Comparison of ENCODE assay signal across 11 mouse cellular contexts in genomic region chr15:85480630-85481029, GRCm38 (mm10). TPM values are rescaled to one million over a fixed set of nuclear protein-coding genes. Genes with fewer than 3 reads are reported as not detected.
DNase-seq lines count a peak whose midpoint lies in the region; ATAC-seq and TF ChIP-seq lines count a peak whose summit lies in the region.
"Had no signal": no experiment of that assay in that cellular context is flagged by ENCODE, and none has a peak within 500 bp of the region (broad histone marks: within the 10 kb centered on the region; RNA-seq: fewer than 3 reads in every experiment).

No protein-coding gene starts in this region.

- H3K9ac ChIP-seq in ES-E14 (ENCODE audit: insufficient read depth, low read depth, low read length, poor library complexity, severe bottlenecking): no peak overlapping the region
- no peak overlapping the region for H3K9ac ChIP-seq in embryonic facial prominence, embryonic 15.5 days
- H3K9ac ChIP-seq in stomach, embryonic 15.5 days: no peak overlapping the region

- H3K27ac ChIP-seq in heart, embryonic 10.5 days: no peak overlapping the region
- no peak overlapping the region for H3K27ac ChIP-seq in ES-E14 (ENCODE audit: insufficient read depth, low read depth, low read length, poor library complexity, severe bottlenecking)
- peak overlapping the region; percentile 69 for H3K27ac ChIP-seq in embryonic facial prominence, embryonic 15.5 days (replicated peaks)
- no peak overlapping the region for H3K27ac ChIP-seq in stomach, embryonic 15.5 days

- peaks cover 10% of the 10 kb centered on the region; the same call in 1 of the 2 replicates for H3K4me1 ChIP-seq in heart, embryonic 10.5 days
- peaks cover 0 to 19% of the 10 kb centered on the region in 2 experiments; a peak in 2 of 4 replicates for H3K4me1 ChIP-seq in ES-E14 (ENCODE audit: control insufficient read depth in 2 of 2, insufficient read depth in 2 of 2, low read length in 2 of 2, poor library complexity in 1 of 2)
- H3K4me1 ChIP-seq in embryonic facial prominence, embryonic 15.5 days: peaks cover 20% of the 10 kb centered on the region
- H3K4me1 ChIP-seq in stomach, embryonic 15.5 days: 0 out of 2 replicates have a peak, but pooled peaks cover 9% of the 10 kb centered on the region

- no peaks in the 10 kb centered on the region for H3K9me3 ChIP-seq in heart, embryonic 10.5 days
- no peaks in the 10 kb centered on the region for H3K9me3 ChIP-seq in ES-E14 (ENCODE audit: control insufficient read depth, insufficient read depth, low read depth, low read length)
- H3K9me3 ChIP-seq in embryonic facial prominence, embryonic 15.5 days (replicated peaks): no peaks in the 10 kb centered on the region
- no peaks in the 10 kb centered on the region for H3K9me3 ChIP-seq in stomach, embryonic 15.5 days

- H3K36me3 ChIP-seq in heart, embryonic 10.5 days: no peaks in the 10 kb centered on the region
- H3K36me3 ChIP-seq in ES-E14 (ENCODE audit: control insufficient read depth, insufficient read depth, low read length, poor library complexity, severe bottlenecking): no peaks in the 10 kb centered on the region
- H3K36me3 ChIP-seq in embryonic facial prominence, embryonic 15.5 days: no peaks in the 10 kb centered on the region
- H3K36me3 ChIP-seq in stomach, embryonic 15.5 days: no peaks in the 10 kb centered on the region

- peak; percentile 86 for DNase-seq in heart, adult 11 months
- no peak for DNase-seq in heart, embryonic 10.5 days (ENCODE audit: low spot score)
- DNase-seq in ES-E14 (ENCODE audit: low read depth, low spot score): peak; percentile 19
- peak; percentile 32 to 50 for DNase-seq in kidney, postnatal 25 days
- no peak for DNase-seq in c-Kit-positive CD71-positive TER-119-positive erythroid progenitor cells, embryonic 14.5 days (ENCODE audit: low spot score)
- DNase-seq in layer of hippocampus, adult 11-12 months (ENCODE audit: low spot score): no peak

- 21% methylated on average over 3 of the region's 3 CpGs for WGBS in heart, embryonic 10.5 days
- WGBS in embryonic facial prominence, embryonic 15.5 days: 42% methylated on average over 3 of the region's 3 CpGs
- WGBS in stomach, embryonic 15.5 days: 31% methylated on average over 3 of the region's 3 CpGs

- ATAC-seq in embryonic facial prominence, embryonic 15.5 days (ENCODE audit: insufficient number of reproducible peaks, low FRiP score, low TSS enrichment, low read depth): 0 out of 2 replicates have a peak, but pooled peaks have one; percentile 19
- ATAC-seq in stomach, embryonic 15.5 days (ENCODE audit: insufficient read depth, low FRiP score, low read depth): peak; percentile 51; the same call in 1 of the 2 replicates
- ATAC-seq: Patski had no signal

- in situ Hi-C loops in ES-E14 (cut with MboI; ENCODE audit: low sequenced_read_pairs in 2 of 2, unreplicated experiment in 2 of 2): loop anchor here in 1 of 2 experiments (5.0 kb wide), 1 partner anchor 102 kb away; the partner anchor contains the start of gene Wnt7b

- H3K27me3 ChIP-seq in heart, embryonic 10.5 days (ENCODE audit: insufficient read depth, poor library complexity, severe bottlenecking): peaks cover 46% of the 10 kb centered on the region
- H3K27me3 ChIP-seq in embryonic facial prominence, embryonic 15.5 days: no peaks in the 10 kb centered on the region
- no peaks in the 10 kb centered on the region for H3K27me3 ChIP-seq in stomach, embryonic 15.5 days (replicated peaks)
- H3K27me3 ChIP-seq: Patski had no signal

- no peak overlapping the region for H3K4me3 ChIP-seq in heart, embryonic 10.5 days
- H3K4me3 ChIP-seq in ES-E14 (ENCODE audit: insufficient read depth in 1 of 2, low read depth in 1 of 2, low read length in 2 of 2, poor library complexity in 1 of 2, severe bottlenecking in 1 of 2): no peak overlapping the region
- H3K4me3 ChIP-seq in embryonic facial prominence, embryonic 15.5 days (replicated peaks): no peak overlapping the region
- no peak overlapping the region for H3K4me3 ChIP-seq in stomach, embryonic 15.5 days (replicated peaks)

- H3K4me2 ChIP-seq in embryonic facial prominence, embryonic 15.5 days (replicated peaks): no peak overlapping the region
- no peak overlapping the region for H3K4me2 ChIP-seq in stomach, embryonic 15.5 days

TF ChIP-seq in ES-E14, 5 proteins besides CTCF, POLR2A, EP300 and RAD21:
- TF ChIP-seq CHD2 (IDR thresholded peaks at IDR 0.05; ENCODE audit: low read depth, low read length): no peak
- TF ChIP-seq HCFC1 (IDR thresholded peaks at IDR 0.05; ENCODE audit: borderline replicate concordance, insufficient read depth, low read length): no peak
- TF ChIP-seq MAFK (IDR thresholded peaks at IDR 0.05; ENCODE audit: insufficient read depth, low read depth, low read length): no peak
- TF ChIP-seq ZC3H11A (IDR thresholded peaks at IDR 0.05; ENCODE audit: borderline replicate concordance, low read depth, low read length): no peak; the same call in 1 of the 2 replicates
- TF ChIP-seq ZNF384 (IDR thresholded peaks at IDR 0.05; ENCODE audit: low read depth, low read length): no peak

RNA-seq across cellular contexts. Expression of gene 7530416G11Rik, which starts 22.4 kb away (rescaled TPM):
- polyA plus RNA-seq in heart, embryonic 10.5 days (2016; fragmentation: Nextera tagmentation; extraction: Ambion mirVana): not detected in 2 replicates
- not detected in 2 replicates for total RNA-seq in ES-E14 (2012; rRNA removed)
- not detected in 2 replicates for polyA plus RNA-seq in embryonic facial prominence, embryonic 15.5 days (2015; fragmentation: Nextera tagmentation; extraction: Ambion mirVana)
- polyA plus RNA-seq in stomach, embryonic 15.5 days (2015; fragmentation: Nextera tagmentation; extraction: Ambion mirVana): not detected in 2 replicates
- polyA plus RNA-seq: intestine, embryonic 14.5 days; Patski; stomach, embryonic 14.5 days had no signal

Comparison
In these comparisons a context has a peak if more than half of its experiments do, and no peak if none do; other contexts are left out.
1. DNase-seq: peak in heart, adult 11 months (single experiment), ES-E14 (single experiment) and kidney, postnatal 25 days (2 of 2); none in heart, embryonic 10.5 days (single experiment), c-Kit-positive CD71-positive TER-119-positive erythroid progenitor cells, embryonic 14.5 days (single experiment) and layer of hippocampus, adult 11-12 months (single experiment).